Mouse (Mus musculus) 416B (cell line): ENCODE measurements around the gene 1110004F10Rik.
A peak's percentile ranks its signal among the peaks of the same experiment; 100 is the strongest.

Experiments
- DNase-seq: peaks from one replicate; pipeline ENCODE4 v3.0.0; 2011; ENCODE audit warnings: low read depth

The 1110004F10Rik gene

DNA sequence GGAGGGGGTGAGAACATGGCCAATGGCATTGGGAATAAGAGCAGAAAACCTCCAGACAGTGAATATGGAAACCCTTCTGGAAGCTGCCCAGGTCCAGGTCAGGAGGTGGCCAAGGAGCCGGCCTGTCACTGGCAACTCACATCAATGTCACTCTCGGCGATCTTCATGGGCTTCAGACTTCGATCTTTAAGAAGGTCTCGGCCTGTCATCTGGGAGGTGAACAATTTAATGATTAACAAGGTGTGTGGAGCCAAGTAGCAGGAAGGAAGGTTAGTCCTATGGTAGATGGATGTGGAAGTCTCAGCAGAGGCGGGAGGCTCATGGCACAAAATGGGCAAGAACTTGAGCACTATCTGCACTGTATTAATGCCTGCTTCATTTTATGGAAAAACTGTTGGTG lies 105.8 kb downstream of the 1110004F10Rik start:
- no peak for DNase-seq

DNA sequence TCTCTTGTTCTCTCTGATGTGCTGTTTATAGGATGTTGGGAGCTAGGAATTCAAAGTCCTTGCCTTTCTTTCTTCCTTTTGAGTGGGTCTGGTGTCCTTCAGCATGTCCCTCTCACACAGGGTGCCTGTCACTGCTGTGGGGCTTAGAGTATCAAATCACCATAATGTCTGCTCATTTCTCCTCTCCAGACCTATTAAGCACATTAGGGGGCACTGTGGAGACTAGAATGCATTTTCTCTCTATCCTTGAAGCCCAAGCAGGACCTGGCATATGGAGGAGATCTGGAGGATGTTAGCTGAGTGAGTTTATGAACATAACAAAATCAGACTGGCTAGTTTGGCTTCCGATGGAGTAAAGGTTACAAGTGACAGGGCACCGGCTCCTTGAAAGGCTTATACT lies 107.9 kb downstream of the 1110004F10Rik start:
- DNase-seq = peak; percentile 15

DNA sequence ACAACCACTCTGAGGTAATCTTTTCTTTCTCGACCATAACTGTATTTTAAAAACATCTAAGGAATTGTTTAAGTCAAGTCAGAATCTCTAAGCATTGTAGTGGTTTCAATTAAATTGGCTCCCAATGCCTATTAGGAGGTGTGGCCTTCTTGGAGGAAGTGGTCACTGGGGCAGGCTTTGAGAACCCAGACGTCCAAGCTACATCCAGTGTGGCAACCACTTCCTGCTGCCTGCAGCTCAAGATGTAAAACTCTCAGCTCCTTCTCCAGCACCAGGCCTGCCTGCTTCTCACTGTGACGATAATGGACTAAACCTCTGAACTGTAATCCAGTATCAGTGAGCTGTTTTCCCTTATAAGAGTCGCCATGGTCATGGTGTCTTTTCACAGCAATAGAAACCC lies 110.4 kb downstream of the 1110004F10Rik start:
- peak; percentile 89 for DNase-seq

DNA sequence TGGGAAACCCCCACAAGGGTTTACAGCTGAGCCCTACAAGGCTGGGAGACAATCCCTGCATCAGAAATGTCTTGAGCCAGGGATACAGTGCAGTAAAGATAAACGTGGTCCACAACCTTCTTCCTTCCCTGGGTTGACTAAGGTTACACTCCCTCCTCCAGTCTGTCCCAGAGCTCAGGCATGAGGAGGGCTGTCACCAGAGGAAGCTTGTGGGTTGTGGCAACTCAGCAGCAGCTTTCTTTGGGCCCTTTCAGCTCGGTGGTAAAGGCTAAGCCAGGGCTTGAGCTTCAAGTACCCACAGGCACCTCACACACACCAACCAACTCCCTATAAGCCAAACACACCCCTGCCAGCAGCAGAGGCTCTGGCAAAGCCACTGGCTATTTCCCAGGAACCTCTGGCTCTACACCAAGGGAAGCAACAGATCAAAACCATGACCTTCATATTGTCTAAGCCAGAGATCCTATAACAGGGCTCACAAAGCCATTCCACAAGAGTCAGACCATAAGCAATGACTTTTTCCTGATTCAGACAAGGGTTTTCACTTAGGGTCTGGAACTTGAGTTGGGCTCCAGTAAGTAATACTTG lies 114.7 kb downstream of the 1110004F10Rik start:
- DNase-seq = peak; percentile 76
